Mouse (Mus musculus) MEL (cell line): ENCODE measurements around the gene Ramp3. TPM values are rescaled to one million over a fixed set of nuclear protein-coding genes. Genes with fewer than 3 reads are reported as not detected.

ENCODE experiments used
- DNase-seq: peaks from one replicate; pipeline ENCODE4 v3.0.0; 2011; ENCODE audit warnings: low read depth, low spot score
- H3K27ac ChIP-seq: 2 replicates; pipeline ENCODE4 v1.5.1; 2012; ENCODE audit warnings: low read depth, mild to moderate bottlenecking, control low read depth, low read length, moderate library complexity; ENCODE audit not compliant: control insufficient read depth
- H3K27me3 ChIP-seq, 2 experiments: fragments of 150-350 bp in 1 of 2; sonication (generic) in 1 of 2; 2 replicates each; pipeline ENCODE4 v1.6.1; 2012; ENCODE audit warnings: low read length in 2 of 2, mild to moderate bottlenecking in 2 of 2, improper control_type of control experiment in 1 of 2, moderate library complexity in 1 of 2; ENCODE audit not compliant: insufficient read depth in 2 of 2, control insufficient read depth in 1 of 2
- H3K36me3 ChIP-seq, 2 experiments: 2 replicates each; pipeline ENCODE4 v1.6.1; 2012 to 2014; ENCODE audit warnings: low read length in 2 of 2, improper control_type of control experiment in 1 of 2, inconsistent platforms in 1 of 2, mild to moderate bottlenecking in 1 of 2; ENCODE audit not compliant: insufficient read depth in 2 of 2, control insufficient read depth in 1 of 2
- H3K4me1 ChIP-seq, 2 experiments: fragments of 150-350 bp in 1 of 2; sonication (generic) in 1 of 2; 2 replicates each; pipeline ENCODE4 v1.6.1; 2012; ENCODE audit warnings: low read length in 2 of 2, improper control_type of control experiment in 1 of 2, mild to moderate bottlenecking in 1 of 2; ENCODE audit not compliant: insufficient read depth in 2 of 2, control insufficient read depth in 1 of 2
- H3K4me3 ChIP-seq, 2 experiments: fragments of 150-350 bp in 1 of 2; sonication (generic) in 1 of 2; 2 replicates each; pipeline ENCODE4 v1.5.1; 2012; ENCODE audit warnings: low read depth in 2 of 2, low read length in 2 of 2, mild to moderate bottlenecking in 2 of 2, moderate library complexity in 2 of 2, control low read depth in 1 of 2, improper control_type of control experiment in 1 of 2; ENCODE audit not compliant: control insufficient read depth in 1 of 2, insufficient read depth in 1 of 2
- H3K79me2 ChIP-seq: 2 replicates; pipeline ENCODE4 v1.6.1; 2012; ENCODE audit warnings: mild to moderate bottlenecking, low read length, moderate library complexity; ENCODE audit not compliant: control insufficient read depth, poor library complexity, insufficient read depth
- H3K9ac ChIP-seq: 2 replicates; pipeline ENCODE4 v1.6.1; 2012; ENCODE audit warnings: low read depth, mild to moderate bottlenecking, control low read depth, low read length, moderate library complexity; ENCODE audit not compliant: control insufficient read depth, poor library complexity, severe bottlenecking
- H3K9me3 ChIP-seq: fragments of 150-350 bp; sonication (generic); replicated peaks from 2 replicates; pipeline ENCODE4 v1.6.1; 2012; ENCODE audit warnings: mild to moderate bottlenecking, low read length, improper control_type of control experiment, moderate library complexity; ENCODE audit not compliant: insufficient read depth
- BHLHE40 ChIP-seq: IDR thresholded peaks from 2 replicates; pipeline ENCODE4 v1.6.1; 2012; ENCODE audit warnings: low read depth, mild to moderate bottlenecking, inconsistent platforms, low read length, improper control_type of control experiment, borderline replicate concordance
- CHD1 ChIP-seq: IDR thresholded peaks from 2 replicates; pipeline ENCODE4 v1.6.1; 2012; ENCODE audit warnings: low read depth, mild to moderate bottlenecking, inconsistent platforms, low read length, improper control_type of control experiment
- CHD2 ChIP-seq: IDR thresholded peaks from 2 replicates; pipeline ENCODE4 v1.6.1; 2011; ENCODE audit warnings: low read length, improper control_type of control experiment
- ELF1 ChIP-seq: IDR thresholded peaks from 2 replicates; pipeline ENCODE4 v1.6.1; 2014; ENCODE audit warnings: low read depth, mild to moderate bottlenecking, inconsistent platforms, low read length, improper control_type of control experiment, moderate library complexity
- EP300 ChIP-seq, 2 experiments: IDR thresholded peaks; 2 replicates each; pipeline ENCODE4 v1.6.1; 2011; ENCODE audit warnings: improper control_type of control experiment in 2 of 2, low read length in 2 of 2, low read depth in 1 of 2, mild to moderate bottlenecking in 1 of 2
- ETS1 ChIP-seq: IDR thresholded peaks from 2 replicates; pipeline ENCODE4 v1.6.1; 2012; ENCODE audit warnings: low read depth, mild to moderate bottlenecking, inconsistent platforms, low read length, improper control_type of control experiment, moderate library complexity
- GABPA ChIP-seq: IDR thresholded peaks from 2 replicates; pipeline ENCODE4 v1.6.1; 2012; ENCODE audit warnings: low read depth, mild to moderate bottlenecking, inconsistent platforms, low read length, improper control_type of control experiment, moderate library complexity
- GATA1 ChIP-seq: IDR thresholded peaks from 2 replicates; pipeline ENCODE4 v1.6.1; 2011; ENCODE audit warnings: low read depth, low read length, improper control_type of control experiment
- HCFC1 ChIP-seq: IDR thresholded peaks from 2 replicates; pipeline ENCODE4 v1.6.1; 2012; ENCODE audit warnings: low read depth, mild to moderate bottlenecking, inconsistent platforms, low read length, improper control_type of control experiment, moderate library complexity
- JUND ChIP-seq: IDR thresholded peaks from 2 replicates; pipeline ENCODE4 v1.6.1; 2011; ENCODE audit warnings: low read depth, mild to moderate bottlenecking, improper control_type of control experiment, low read length
- KAT2A ChIP-seq: conservative IDR thresholded peaks from 2 replicates; pipeline ENCODE4 v1.6.1; 2012; ENCODE audit warnings: low read depth, low read length, improper control_type of control experiment, inconsistent platforms
- MAFK ChIP-seq: IDR thresholded peaks from 2 replicates; pipeline ENCODE4 v1.6.1; 2011; ENCODE audit warnings: low read depth, mild to moderate bottlenecking, low read length, improper control_type of control experiment, borderline replicate concordance
- MAX ChIP-seq: IDR thresholded peaks from 2 replicates; pipeline ENCODE4 v1.6.1; 2011; ENCODE audit warnings: low read length, improper control_type of control experiment
- MAZ ChIP-seq: IDR thresholded peaks from 2 replicates; pipeline ENCODE4 v1.6.1; 2012; ENCODE audit warnings: low read depth, mild to moderate bottlenecking, inconsistent platforms, low read length, improper control_type of control experiment
- MEF2A ChIP-seq: IDR thresholded peaks from 2 replicates; pipeline ENCODE4 v1.6.1; 2014; ENCODE audit warnings: low read depth, mild to moderate bottlenecking, inconsistent platforms, low read length, improper control_type of control experiment; ENCODE audit not compliant: poor library complexity, insufficient replicate concordance, severe bottlenecking; ENCODE audit errors: extremely low read depth
- MYB ChIP-seq: IDR thresholded peaks from 2 replicates; pipeline ENCODE4 v1.6.1; 2011; ENCODE audit warnings: mild to moderate bottlenecking, low read depth, low read length, improper control_type of control experiment
- MYC ChIP-seq: IDR thresholded peaks from 2 replicates; pipeline ENCODE4 v1.6.1; 2011; ENCODE audit warnings: low read depth, mild to moderate bottlenecking, low read length, improper control_type of control experiment, moderate library complexity
- NRF1 ChIP-seq: IDR thresholded peaks from 2 replicates; pipeline ENCODE4 v1.6.1; 2014; ENCODE audit warnings: low read depth, mild to moderate bottlenecking, inconsistent platforms, low read length, improper control_type of control experiment, moderate library complexity; ENCODE audit not compliant: poor library complexity, insufficient read depth, severe bottlenecking
- POLR2AphosphoS5 ChIP-seq: IDR thresholded peaks from 2 replicates; pipeline ENCODE4 v1.6.1; 2012; ENCODE audit warnings: low read depth, borderline replicate concordance, mild to moderate bottlenecking, inconsistent platforms, low read length, moderate library complexity, mixed read lengths
- RCOR1 ChIP-seq: IDR thresholded peaks from 2 replicates; pipeline ENCODE4 v1.6.1; 2012; ENCODE audit warnings: low read depth, mild to moderate bottlenecking, inconsistent platforms, low read length, improper control_type of control experiment
- SIN3A ChIP-seq: IDR thresholded peaks from 2 replicates; pipeline ENCODE4 v1.6.1; 2012; ENCODE audit warnings: low read length, improper control_type of control experiment, inconsistent platforms
- SMC3 ChIP-seq: IDR thresholded peaks from 2 replicates; pipeline ENCODE4 v1.6.1; 2011; ENCODE audit warnings: low read depth, low read length, improper control_type of control experiment
- TAL1 ChIP-seq: IDR thresholded peaks from 2 replicates; pipeline ENCODE4 v1.6.1; 2012; ENCODE audit warnings: mild to moderate bottlenecking, inconsistent platforms, low read length, moderate library complexity, mixed read lengths
- TBP ChIP-seq: IDR thresholded peaks from 2 replicates; pipeline ENCODE4 v1.8.0; 2011; ENCODE audit warnings: low read depth, low read length, improper control_type of control experiment
- UBTF ChIP-seq: IDR thresholded peaks from 2 replicates; pipeline ENCODE4 v1.6.1; 2012; ENCODE audit warnings: low read depth, mild to moderate bottlenecking, inconsistent platforms, low read length, improper control_type of control experiment, moderate library complexity, borderline replicate concordance; ENCODE audit not compliant: insufficient read depth
- USF2 ChIP-seq, 2 experiments: IDR thresholded peaks; 2 replicates each; pipeline ENCODE4 v1.6.1; 2011 to 2012; ENCODE audit warnings: improper control_type of control experiment in 2 of 2, low read length in 2 of 2, borderline replicate concordance in 1 of 2, inconsistent platforms in 1 of 2, low read depth in 1 of 2, mild to moderate bottlenecking in 1 of 2; ENCODE audit not compliant: insufficient read depth in 1 of 2
- ZKSCAN1 ChIP-seq: IDR thresholded peaks from 2 replicates; pipeline ENCODE4 v1.6.1; 2012; ENCODE audit warnings: low read depth, mild to moderate bottlenecking, inconsistent platforms, low read length, improper control_type of control experiment, moderate library complexity
- ZMIZ1 ChIP-seq: IDR thresholded peaks from 2 replicates; pipeline ENCODE4 v1.6.1; 2012; ENCODE audit warnings: low read depth, mild to moderate bottlenecking, inconsistent platforms, low read length, improper control_type of control experiment, moderate library complexity
- ZNF384 ChIP-seq: IDR thresholded peaks from 2 replicates; pipeline ENCODE4 v1.6.1; 2012; ENCODE audit warnings: low read depth, mild to moderate bottlenecking, inconsistent platforms, low read length, improper control_type of control experiment
- polyA plus RNA-seq, 2 experiments: library from polyadenylated mRNA; stranded (reverse) in 1 of 2; unstranded in 1 of 2; fragments of >175 nt in 1 of 2; fragments of >200 nt in 1 of 2; gene quantifications; 2 replicates each; pipeline versions ENCODE4 v1.2.1 to v1.2.4; 2012; ENCODE audit warnings: low replicate concordance in 2 of 2, low read depth in 1 of 2; ENCODE audit not compliant: insufficient read length in 2 of 2, insufficient read depth in 1 of 2, missing spikeins in 1 of 2
- total RNA-seq: library from RNA; depleted of rRNA; stranded (reverse); fragments of 300-350 nt; gene quantifications from 2 replicates; pipeline ENCODE4 v1.2.3, GENCODE M21; 2012

Gene Ramp3
- total and polyA plus RNA-seq, 3 experiments = not detected

DNA sequence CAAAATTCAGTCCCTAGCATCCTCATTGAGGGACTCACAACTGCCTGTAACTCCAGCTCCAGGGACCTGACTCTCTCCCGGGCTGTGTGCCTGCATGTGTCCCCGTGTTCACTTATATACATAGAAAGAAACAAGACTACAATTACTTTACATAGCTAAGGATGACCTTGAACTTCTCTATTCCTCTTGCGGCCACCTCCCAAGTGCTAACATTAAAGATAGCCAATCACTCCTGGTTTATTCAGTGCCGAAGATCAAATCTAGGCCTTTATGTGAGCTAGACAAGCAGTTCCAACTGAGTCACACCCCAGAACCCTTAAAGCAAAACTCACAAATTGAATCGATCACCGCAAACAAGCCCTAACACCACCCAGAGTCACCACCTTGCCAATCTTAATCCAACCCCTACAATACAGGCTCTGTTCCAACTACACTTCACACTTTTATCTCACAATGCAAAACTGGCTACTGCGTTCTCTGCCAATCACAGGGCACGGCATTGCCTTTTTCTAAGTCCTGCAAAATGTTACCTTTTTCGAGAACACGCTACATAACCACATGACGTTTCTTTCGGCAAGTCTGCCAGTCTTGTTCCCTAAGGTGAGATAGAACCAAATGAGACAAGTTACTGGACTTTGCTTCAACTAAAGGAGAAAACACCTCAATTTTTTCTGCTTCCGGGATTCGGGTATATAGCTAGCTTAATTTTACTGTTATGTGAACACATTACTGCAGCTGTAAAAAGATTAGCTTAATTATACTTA lies 33.5 kb upstream of the Ramp3 start (continued):
- TF ChIP-seq MEF2A (no peak), GABPA (no peak), USF2 (IDR thresholded peaks at IDR 0.05; ENCODE audit: borderline replicate concordance in 1 of 2, insufficient read depth in 1 of 2, low read depth in 1 of 2, low read length in 2 of 2) (no peak), CHD1 (peak; percentile 87; the same call in 1 of the 2 replicates)

DNA sequence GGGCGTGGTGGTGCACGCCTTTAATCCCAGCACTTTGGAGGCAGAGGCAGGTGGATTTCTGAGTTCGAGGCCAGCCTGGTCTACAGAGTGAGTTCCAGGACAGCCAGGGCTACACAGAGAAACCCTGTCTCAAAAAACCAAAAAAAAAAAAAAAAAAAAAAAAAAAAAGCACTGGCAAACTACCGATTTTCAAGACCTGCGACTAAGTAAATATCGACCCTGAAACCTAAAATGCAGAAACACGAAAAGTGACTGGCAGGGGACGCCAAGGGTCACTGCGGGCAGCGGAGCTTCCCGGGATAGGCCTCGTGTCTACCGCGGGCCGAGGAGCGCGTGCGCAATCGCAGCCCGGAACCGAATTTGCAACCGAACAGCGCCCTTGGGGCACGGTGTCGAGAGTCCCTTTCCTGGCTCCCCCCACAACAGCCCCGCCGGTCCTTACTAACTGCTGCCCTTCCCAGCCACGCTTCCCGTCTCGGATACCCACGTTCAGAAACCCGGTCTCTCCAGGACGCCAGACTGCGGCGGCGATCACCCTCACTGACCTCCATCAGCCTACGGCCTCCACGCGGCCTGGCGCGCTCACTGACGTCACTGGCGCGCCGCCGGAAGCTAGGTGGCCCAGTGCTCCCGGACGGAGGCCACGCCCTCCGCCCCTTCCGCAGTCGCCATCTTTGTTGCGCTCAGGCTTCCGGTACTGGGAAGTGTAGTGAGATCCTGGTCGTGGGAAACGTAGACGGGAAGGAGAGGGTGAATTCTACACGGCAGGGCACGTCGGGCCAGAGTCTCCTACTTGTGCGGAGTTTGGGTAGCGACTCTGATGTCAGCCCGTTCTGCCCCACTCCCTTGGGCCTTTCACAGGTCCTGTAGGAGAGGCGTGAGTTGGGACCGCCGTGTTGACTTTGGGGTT lies 32.6 kb upstream of the Ramp3 start, which contains the start of gene Tbrg4:
Gene Tbrg4, minus strand, starts transcription at position 590 of the 910 bp plus-strand sequence.
- Histone ChIP-seq H3K9me3 (no peaks in the 10 kb centered on the region), H3K27ac (peak within 1 kb of the TSS; percentile 99), H3K36me3 (peaks cover 25 to 34% of the 10 kb centered on the region in 2 experiments), H3K9ac (peak within 1 kb of the TSS; percentile 92), H3K27me3 (no peaks in the 10 kb centered on the region), H3K4me1 (peaks cover 11 to 33% of the 10 kb centered on the region in 2 experiments), H3K4me3 (peak within 1 kb of the TSS; percentile 83 to 92), H3K79me2 (peaks cover 51% of the 10 kb centered on the region)
- peak; percentile 98 for DNase-seq
- TF ChIP-seq SIN3A = peak; percentile 98
- no peak for TF ChIP-seq GATA1
- TF ChIP-seq CHD2 = no peak
- TF ChIP-seq EP300 (IDR thresholded peaks at IDR 0.05; ENCODE audit: low read depth in 1 of 2, low read length in 2 of 2) = peak in 1 of 2 experiments; percentile 23; a peak in 2 of 4 replicates
- TF ChIP-seq ZNF384 = peak; percentile 73
- TF ChIP-seq POLR2AphosphoS5 = peak; percentile 94; the same call in 1 of the 2 replicates
- TF ChIP-seq SMC3 = no peak
- TF ChIP-seq TAL1 = no peak
- TF ChIP-seq TBP = peak; percentile 88
- TF ChIP-seq MAFK = no peak
- no peak for TF ChIP-seq USF2 (IDR thresholded peaks at IDR 0.05; ENCODE audit: borderline replicate concordance in 1 of 2, insufficient read depth in 1 of 2, low read depth in 1 of 2, low read length in 2 of 2)
- TF ChIP-seq ZKSCAN1 = no peak
- peak; percentile 80 for TF ChIP-seq KAT2A
- peak; percentile 99 for TF ChIP-seq MYC
- TF ChIP-seq MAX = peak; percentile 96
- TF ChIP-seq NRF1 = peak; percentile 81
- TF ChIP-seq ZMIZ1 = peak; percentile 59; the same call in 1 of the 2 replicates
- TF ChIP-seq ETS1 = no peak; the same call in 1 of the 2 replicates
- no peak for TF ChIP-seq JUND
- TF ChIP-seq CHD1 = no peak
- peak; percentile 28; the same call in 1 of the 2 replicates for TF ChIP-seq MYB
- TF ChIP-seq UBTF = 0 out of 2 replicates have a peak, but pooled peaks have one; percentile 24
- no peak for TF ChIP-seq GABPA
- TF ChIP-seq HCFC1 = peak; percentile 97
- TF ChIP-seq BHLHE40 = no peak
- TF ChIP-seq ELF1 = peak; percentile 97
- TF ChIP-seq MEF2A = peak; percentile 16; the same call in 1 of the 2 replicates
- TF ChIP-seq MAZ = no peak; the same call in 1 of the 2 replicates
- TF ChIP-seq RCOR1 = no peak
